Mouse (Mus musculus) ES-Bruce4 (cell line): Measurements from ENCODE around the gene Erc2.

ENCODE experiments used
- CTCF ChIP-seq: IDR thresholded peaks from one replicate; pipeline ENCODE4 v1.8.1; 2011; ENCODE audit warnings: low read depth, low read length
- POLR2A ChIP-seq: IDR thresholded peaks from one replicate; pipeline ENCODE4 v1.8.1; 2011; ENCODE audit warnings: low read length; ENCODE audit not compliant: insufficient read depth

DNA sequence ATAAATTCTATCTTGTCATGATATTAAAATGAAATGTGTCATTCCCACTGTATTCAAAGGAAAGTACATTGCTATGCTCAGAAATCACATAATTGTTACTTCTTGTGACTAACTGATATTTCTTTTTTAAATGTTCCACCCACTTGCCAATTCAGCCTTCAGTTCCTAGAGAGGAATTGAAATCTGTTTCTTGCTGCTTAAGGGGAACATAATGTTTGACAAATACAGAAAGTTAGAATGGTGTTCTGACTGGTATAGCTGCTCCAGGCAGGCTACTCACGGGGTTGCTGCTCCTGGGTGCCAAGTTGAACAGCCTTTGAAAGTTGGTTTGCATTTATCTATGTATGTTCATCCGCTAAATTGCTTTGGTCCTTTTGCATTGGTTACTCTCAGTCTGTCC lies 270.2 kb downstream of the Erc2 start:
- TF ChIP-seq CTCF (no peak), POLR2A (no peak)
